Mouse (Mus musculus) embryonic fibroblast, embryonic 13.5 days (primary cell): ENCODE measurements at regions not wholly inside any gene's neighbourhood (a gene's known extent, or its start where the extent isn't known, plus 50 kb on each side); places are given as distances from the start of the nearest gene placed in this dataset.

Experiments
- CTCF ChIP-seq: IDR thresholded peaks from 2 replicates; pipeline ENCODE4 v1.5.1; 2011; ENCODE audit warnings: mild to moderate bottlenecking, control low read depth, low read length, moderate library complexity, borderline replicate concordance; ENCODE audit not compliant: insufficient read depth
- POLR2A ChIP-seq: IDR thresholded peaks from 2 replicates; pipeline ENCODE4 v1.6.1; 2011; ENCODE audit warnings: low read depth, mild to moderate bottlenecking, control low read depth, low read length, moderate library complexity

- TF ChIP-seq CTCF (no peak), POLR2A (no peak)
Observed at GRCm38 (mm10) chr9:61856686-61857085, 57.7 kb downstream of the Rplp1 start.
